Mouse (Mus musculus) c-Kit-positive CD71-negative TER-119-negative erythroid progenitor cells, embryonic 14.5 days (primary cell): ENCODE data around the gene Nphp3.
A peak's percentile ranks its signal among the peaks of the same experiment; 100 is the strongest.

ENCODE experiments used
- DNase-seq: peaks from one replicate; pipeline ENCODE4 v3.0.0-alpha.2; 2013; ENCODE audit warnings: low read depth

The Nphp3 gene

GRCm38 (mm10) chr9:104001921-104002859 lies at the start of gene Nphp3:
TSS of gene Nphp3 (plus strand) at chr9:104002544.
- DNase-seq, result peak; percentile 99

GRCm38 (mm10) chr9:103958722-103959121 lies 43.6 kb upstream of the Nphp3 start:
- DNase-seq, result no peak

- DNase-seq, result no peak
Observed at GRCm38 (mm10) chr9:103959989-103960388, 42.4 kb upstream of the Nphp3 start.

GRCm38 (mm10) chr9:103996496-103996895 lies 5.8 kb upstream of the Nphp3 start:
- DNase-seq, result peak; percentile 63

GRCm38 (mm10) chr9:104000601-104001000 lies 1.7 kb upstream of the Nphp3 start:
- no peak for DNase-seq

GRCm38 (mm10) chr9:104002913-104003330 lies 578 bp downstream of the Nphp3 start:
- DNase-seq, result peak; percentile 53

GRCm38 (mm10) chr9:104014526-104014925 lies 12.2 kb downstream of the Nphp3 start:
- DNase-seq, result no peak

- DNase-seq, result no peak
Observed at GRCm38 (mm10) chr9:104021026-104021425, 18.7 kb downstream of the Nphp3 start.

- no peak for DNase-seq
Observed at GRCm38 (mm10) chr9:104027186-104027585, 24.8 kb downstream of the Nphp3 start.

- no peak for DNase-seq
Observed at GRCm38 (mm10) chr9:104029861-104030260, 27.5 kb downstream of the Nphp3 start.

GRCm38 (mm10) chr9:104034231-104034630 lies 31.9 kb downstream of the Nphp3 start:
- no peak for DNase-seq

- no peak for DNase-seq
Observed at GRCm38 (mm10) chr9:104034718-104035117, 32.4 kb downstream of the Nphp3 start.

GRCm38 (mm10) chr9:104035261-104036015 lies 33.1 kb downstream of the Nphp3 start:
- DNase-seq, result peak; percentile 70

- DNase-seq, result no peak
Observed at GRCm38 (mm10) chr9:104038266-104038665, 35.9 kb downstream of the Nphp3 start.

- DNase-seq, result no peak
Observed at GRCm38 (mm10) chr9:104039031-104039695, 36.8 kb downstream of the Nphp3 start.

- no peak for DNase-seq
Observed at GRCm38 (mm10) chr9:104039742-104040141, 37.4 kb downstream of the Nphp3 start.

GRCm38 (mm10) chr9:104040362-104040761 lies 38.0 kb downstream of the Nphp3 start, which contains the start of gene Gm28305:
TSS of gene Gm28305 (plus strand) at chr9:104040662.
- no peak for DNase-seq

- no peak for DNase-seq
Observed at GRCm38 (mm10) chr9:104043676-104044075, 41.3 kb downstream of the Nphp3 start.

GRCm38 (mm10) chr9:104051028-104051427 lies 48.7 kb downstream of the Nphp3 start:
- DNase-seq, result no peak

- no peak for DNase-seq
Observed at GRCm38 (mm10) chr9:104062430-104063243, 60.3 kb downstream of the Nphp3 start, which contains the start of gene Uba5. TSS of gene Uba5 (minus strand) at chr9:104063134.

GRCm38 (mm10) chr9:104063244-104063961 lies 61.1 kb downstream of the Nphp3 start, which contains the start of gene Acad11:
TSS of gene Acad11 (plus strand) at chr9:104063377.
- peak; percentile 83 for DNase-seq
